Mouse (Mus musculus) CD8-positive naive resting alpha-beta T cell, adult 2 months (primary cell): ENCODE measurements around the gene Vmn1r207-ps.
"Not testable (repeated sequence)": the region's sequence is repeated elsewhere in the genome, so short reads cannot be mapped to it uniquely, and the experiment has no call there.

Experiments used
- DNase-seq, 2 experiments: peaks; one replicate each; pipeline ENCODE4 v3.0.0; 2022; ENCODE audit warnings: low read depth in 2 of 2, low spot score in 2 of 2

Vmn1r207-ps gene

GRCm38 (mm10) chr13:22729529-22729928, at the start of gene Vmn1r207-ps:
Gene Vmn1r207-ps, minus strand, starts transcription at chr13:22729629.
- not testable (repeated sequence) for DNase-seq

- not testable (repeated sequence) for DNase-seq
Observed at GRCm38 (mm10) chr13:22777300-22777699, 47.9 kb upstream of the Vmn1r207-ps start, which contains the start of gene Vmn1r208. Gene Vmn1r208, minus strand, starts transcription at chr13:22777400.

- DNase-seq: not testable (repeated sequence)
Observed at GRCm38 (mm10) chr13:22771592-22771991, 42.2 kb upstream of the Vmn1r207-ps start.

- DNase-seq: no peak
Observed at GRCm38 (mm10) chr13:22747524-22747923, 18.1 kb upstream of the Vmn1r207-ps start.

GRCm38 (mm10) chr13:22706947-22707346, 22.5 kb downstream of the Vmn1r207-ps start:
- DNase-seq: not testable (repeated sequence)

GRCm38 (mm10) chr13:22702951-22703350, 26.5 kb downstream of the Vmn1r207-ps start:
- DNase-seq: not testable (repeated sequence)
